Mouse (Mus musculus) MEL (cell line): ENCODE data around the gene Dnaja2. TPM values are rescaled to one million over a fixed set of nuclear protein-coding genes. Genes with fewer than 3 reads are reported as not detected.

Source experiments
- DNase-seq: peaks from one replicate; pipeline ENCODE4 v3.0.0; 2011; ENCODE audit warnings: low read depth, low spot score
- H3K27ac ChIP-seq: 2 replicates; pipeline ENCODE4 v1.5.1; 2012; ENCODE audit warnings: low read depth, mild to moderate bottlenecking, control low read depth, low read length, moderate library complexity; ENCODE audit not compliant: control insufficient read depth
- H3K27me3 ChIP-seq, 2 experiments: fragments of 150-350 bp in 1 of 2; sonication (generic) in 1 of 2; 2 replicates each; pipeline ENCODE4 v1.6.1; 2012; ENCODE audit warnings: low read length in 2 of 2, mild to moderate bottlenecking in 2 of 2, improper control_type of control experiment in 1 of 2, moderate library complexity in 1 of 2; ENCODE audit not compliant: insufficient read depth in 2 of 2, control insufficient read depth in 1 of 2
- H3K36me3 ChIP-seq, 2 experiments: 2 replicates each; pipeline ENCODE4 v1.6.1; 2012 to 2014; ENCODE audit warnings: low read length in 2 of 2, improper control_type of control experiment in 1 of 2, inconsistent platforms in 1 of 2, mild to moderate bottlenecking in 1 of 2; ENCODE audit not compliant: insufficient read depth in 2 of 2, control insufficient read depth in 1 of 2
- H3K4me1 ChIP-seq, 2 experiments: fragments of 150-350 bp in 1 of 2; sonication (generic) in 1 of 2; 2 replicates each; pipeline ENCODE4 v1.6.1; 2012; ENCODE audit warnings: low read length in 2 of 2, improper control_type of control experiment in 1 of 2, mild to moderate bottlenecking in 1 of 2; ENCODE audit not compliant: insufficient read depth in 2 of 2, control insufficient read depth in 1 of 2
- H3K4me3 ChIP-seq, 2 experiments: fragments of 150-350 bp in 1 of 2; sonication (generic) in 1 of 2; 2 replicates each; pipeline ENCODE4 v1.5.1; 2012; ENCODE audit warnings: low read depth in 2 of 2, low read length in 2 of 2, mild to moderate bottlenecking in 2 of 2, moderate library complexity in 2 of 2, control low read depth in 1 of 2, improper control_type of control experiment in 1 of 2; ENCODE audit not compliant: control insufficient read depth in 1 of 2, insufficient read depth in 1 of 2
- H3K79me2 ChIP-seq: 2 replicates; pipeline ENCODE4 v1.6.1; 2012; ENCODE audit warnings: mild to moderate bottlenecking, low read length, moderate library complexity; ENCODE audit not compliant: control insufficient read depth, poor library complexity, insufficient read depth
- H3K9ac ChIP-seq: 2 replicates; pipeline ENCODE4 v1.6.1; 2012; ENCODE audit warnings: low read depth, mild to moderate bottlenecking, control low read depth, low read length, moderate library complexity; ENCODE audit not compliant: control insufficient read depth, poor library complexity, severe bottlenecking
- H3K9me3 ChIP-seq: fragments of 150-350 bp; sonication (generic); replicated peaks from 2 replicates; pipeline ENCODE4 v1.6.1; 2012; ENCODE audit warnings: mild to moderate bottlenecking, low read length, improper control_type of control experiment, moderate library complexity; ENCODE audit not compliant: insufficient read depth
- BHLHE40 ChIP-seq: IDR thresholded peaks from 2 replicates; pipeline ENCODE4 v1.6.1; 2012; ENCODE audit warnings: low read depth, mild to moderate bottlenecking, inconsistent platforms, low read length, improper control_type of control experiment, borderline replicate concordance
- CHD1 ChIP-seq: IDR thresholded peaks from 2 replicates; pipeline ENCODE4 v1.6.1; 2012; ENCODE audit warnings: low read depth, mild to moderate bottlenecking, inconsistent platforms, low read length, improper control_type of control experiment
- CHD2 ChIP-seq: IDR thresholded peaks from 2 replicates; pipeline ENCODE4 v1.6.1; 2011; ENCODE audit warnings: low read length, improper control_type of control experiment
- CTCF ChIP-seq, 3 experiments: IDR thresholded peaks in 2 of 3; conservative IDR thresholded peaks in 1 of 3; 2 replicates each; pipeline ENCODE4 v1.5.1; 2011 to 2012; ENCODE audit warnings: low read length in 3 of 3, low read depth in 2 of 3, mild to moderate bottlenecking in 2 of 3, improper control_type of control experiment in 1 of 3, inconsistent platforms in 1 of 3, mixed read lengths in 1 of 3, moderate library complexity in 1 of 3; ENCODE audit not compliant: control insufficient read depth in 1 of 3, insufficient read depth in 1 of 3, poor library complexity in 1 of 3, severe bottlenecking in 1 of 3
- E2F4 ChIP-seq: IDR thresholded peaks from 2 replicates; pipeline ENCODE4 v1.6.1; 2011; ENCODE audit warnings: low read depth, low read length, improper control_type of control experiment, borderline replicate concordance
- EP300 ChIP-seq, 2 experiments: IDR thresholded peaks; 2 replicates each; pipeline ENCODE4 v1.6.1; 2011; ENCODE audit warnings: improper control_type of control experiment in 2 of 2, low read length in 2 of 2, low read depth in 1 of 2, mild to moderate bottlenecking in 1 of 2
- ETS1 ChIP-seq: IDR thresholded peaks from 2 replicates; pipeline ENCODE4 v1.6.1; 2012; ENCODE audit warnings: low read depth, mild to moderate bottlenecking, inconsistent platforms, low read length, improper control_type of control experiment, moderate library complexity
- GABPA ChIP-seq: IDR thresholded peaks from 2 replicates; pipeline ENCODE4 v1.6.1; 2012; ENCODE audit warnings: low read depth, mild to moderate bottlenecking, inconsistent platforms, low read length, improper control_type of control experiment, moderate library complexity
- GATA1 ChIP-seq: IDR thresholded peaks from 2 replicates; pipeline ENCODE4 v1.6.1; 2011; ENCODE audit warnings: low read depth, low read length, improper control_type of control experiment
- JUND ChIP-seq: IDR thresholded peaks from 2 replicates; pipeline ENCODE4 v1.6.1; 2011; ENCODE audit warnings: low read depth, mild to moderate bottlenecking, improper control_type of control experiment, low read length
- MAFK ChIP-seq: IDR thresholded peaks from 2 replicates; pipeline ENCODE4 v1.6.1; 2011; ENCODE audit warnings: low read depth, mild to moderate bottlenecking, low read length, improper control_type of control experiment, borderline replicate concordance
- MAZ ChIP-seq: IDR thresholded peaks from 2 replicates; pipeline ENCODE4 v1.6.1; 2012; ENCODE audit warnings: low read depth, mild to moderate bottlenecking, inconsistent platforms, low read length, improper control_type of control experiment
- MEF2A ChIP-seq: IDR thresholded peaks from 2 replicates; pipeline ENCODE4 v1.6.1; 2014; ENCODE audit warnings: low read depth, mild to moderate bottlenecking, inconsistent platforms, low read length, improper control_type of control experiment; ENCODE audit not compliant: poor library complexity, insufficient replicate concordance, severe bottlenecking; ENCODE audit errors: extremely low read depth
- MXI1 ChIP-seq: IDR thresholded peaks from 2 replicates; pipeline ENCODE4 v1.6.1; 2011; ENCODE audit warnings: mild to moderate bottlenecking, low read depth, low read length, improper control_type of control experiment
- NELFE ChIP-seq: IDR thresholded peaks from 2 replicates; pipeline ENCODE4 v1.6.1; 2011; ENCODE audit warnings: low read depth, low read length, improper control_type of control experiment
- POLR2AphosphoS5 ChIP-seq: IDR thresholded peaks from 2 replicates; pipeline ENCODE4 v1.6.1; 2012; ENCODE audit warnings: low read depth, borderline replicate concordance, mild to moderate bottlenecking, inconsistent platforms, low read length, moderate library complexity, mixed read lengths
- RAD21 ChIP-seq: IDR thresholded peaks from 2 replicates; pipeline ENCODE4 v1.6.1; 2011; ENCODE audit warnings: mild to moderate bottlenecking, low read depth, low read length, improper control_type of control experiment
- RCOR1 ChIP-seq: IDR thresholded peaks from 2 replicates; pipeline ENCODE4 v1.6.1; 2012; ENCODE audit warnings: low read depth, mild to moderate bottlenecking, inconsistent platforms, low read length, improper control_type of control experiment
- SIN3A ChIP-seq: IDR thresholded peaks from 2 replicates; pipeline ENCODE4 v1.6.1; 2012; ENCODE audit warnings: low read length, improper control_type of control experiment, inconsistent platforms
- TCF12 ChIP-seq: IDR thresholded peaks from 2 replicates; pipeline ENCODE4 v1.6.1; 2014; ENCODE audit warnings: low read depth, mild to moderate bottlenecking, inconsistent platforms, low read length, improper control_type of control experiment, moderate library complexity
- USF2 ChIP-seq, 2 experiments: IDR thresholded peaks; 2 replicates each; pipeline ENCODE4 v1.6.1; 2011 to 2012; ENCODE audit warnings: improper control_type of control experiment in 2 of 2, low read length in 2 of 2, borderline replicate concordance in 1 of 2, inconsistent platforms in 1 of 2, low read depth in 1 of 2, mild to moderate bottlenecking in 1 of 2; ENCODE audit not compliant: insufficient read depth in 1 of 2
- ZC3H11A ChIP-seq: IDR thresholded peaks from 2 replicates; pipeline ENCODE4 v1.6.1; 2012; ENCODE audit warnings: low read depth, mild to moderate bottlenecking, inconsistent platforms, low read length, improper control_type of control experiment
- ZMIZ1 ChIP-seq: IDR thresholded peaks from 2 replicates; pipeline ENCODE4 v1.6.1; 2012; ENCODE audit warnings: low read depth, mild to moderate bottlenecking, inconsistent platforms, low read length, improper control_type of control experiment, moderate library complexity
- ZNF384 ChIP-seq: IDR thresholded peaks from 2 replicates; pipeline ENCODE4 v1.6.1; 2012; ENCODE audit warnings: low read depth, mild to moderate bottlenecking, inconsistent platforms, low read length, improper control_type of control experiment
- polyA plus RNA-seq, 2 experiments: library from polyadenylated mRNA; stranded (reverse) in 1 of 2; unstranded in 1 of 2; fragments of >175 nt in 1 of 2; fragments of >200 nt in 1 of 2; gene quantifications; 2 replicates each; pipeline versions ENCODE4 v1.2.1 to v1.2.4; 2012; ENCODE audit warnings: low replicate concordance in 2 of 2, low read depth in 1 of 2; ENCODE audit not compliant: insufficient read length in 2 of 2, insufficient read depth in 1 of 2, missing spikeins in 1 of 2
- total RNA-seq: library from RNA; depleted of rRNA; stranded (reverse); fragments of 300-350 nt; gene quantifications from 2 replicates; pipeline ENCODE4 v1.2.3, GENCODE M21; 2012

The Dnaja2 gene
- total and polyA plus RNA-seq, 3 experiments: 189 to 307 TPM; not detected in 1

DNA sequence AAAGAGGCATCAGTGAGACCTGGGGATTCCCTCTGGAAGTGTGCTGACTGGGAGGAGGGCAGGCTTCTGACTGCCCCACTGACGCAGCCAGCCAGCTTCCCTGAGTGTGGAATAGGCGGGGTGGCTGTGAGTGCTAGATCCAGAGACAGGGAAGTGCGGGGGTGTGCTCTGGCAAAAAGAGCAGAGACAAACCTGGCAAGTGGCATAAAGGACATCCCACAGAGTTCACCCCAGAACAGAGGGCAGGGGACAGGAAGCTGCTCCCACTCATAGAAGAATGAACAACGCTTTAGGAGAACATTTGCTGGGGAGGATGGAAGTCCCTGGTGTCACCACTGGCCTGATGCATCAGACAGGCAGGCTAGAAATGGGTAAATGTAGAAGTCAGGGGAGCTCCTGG is 37.8 kb downstream of the Dnaja2 start:
- Histone ChIP-seq H3K36me3 (no peaks in the 10 kb centered on the region; a peak in 1 of 4 replicates), H3K9ac (no peak overlapping the region), H3K27me3 (no peaks in the 10 kb centered on the region), H3K79me2 (no peaks in the 10 kb centered on the region), H3K27ac (no peak overlapping the region), H3K9me3 (no peaks in the 10 kb centered on the region), H3K4me1 (no peaks in the 10 kb centered on the region), H3K4me3 (no peak overlapping the region)
- TF ChIP-seq POLR2AphosphoS5: no peak
- no peak for TF ChIP-seq ZNF384
- TF ChIP-seq MEF2A: no peak
- no peak for TF ChIP-seq CTCF (IDR thresholded peaks at IDR 0.05 in 2 of 3, conservative IDR thresholded peaks at IDR 0.05 in 1 of 3; ENCODE audit: control insufficient read depth in 1 of 3, insufficient read depth in 1 of 3, low read depth in 2 of 3, low read length in 3 of 3, poor library complexity in 1 of 3, severe bottlenecking in 1 of 3)
- TF ChIP-seq JUND: no peak
- no peak for TF ChIP-seq EP300 (IDR thresholded peaks at IDR 0.05; ENCODE audit: low read depth in 1 of 2, low read length in 2 of 2)
- no peak for TF ChIP-seq SIN3A
- TF ChIP-seq CHD1: no peak
- TF ChIP-seq MAFK: no peak
- TF ChIP-seq NELFE: no peak
- TF ChIP-seq MAZ: no peak
- TF ChIP-seq BHLHE40: no peak
- TF ChIP-seq GABPA: no peak
- TF ChIP-seq ZC3H11A: no peak
- no peak for DNase-seq

DNA sequence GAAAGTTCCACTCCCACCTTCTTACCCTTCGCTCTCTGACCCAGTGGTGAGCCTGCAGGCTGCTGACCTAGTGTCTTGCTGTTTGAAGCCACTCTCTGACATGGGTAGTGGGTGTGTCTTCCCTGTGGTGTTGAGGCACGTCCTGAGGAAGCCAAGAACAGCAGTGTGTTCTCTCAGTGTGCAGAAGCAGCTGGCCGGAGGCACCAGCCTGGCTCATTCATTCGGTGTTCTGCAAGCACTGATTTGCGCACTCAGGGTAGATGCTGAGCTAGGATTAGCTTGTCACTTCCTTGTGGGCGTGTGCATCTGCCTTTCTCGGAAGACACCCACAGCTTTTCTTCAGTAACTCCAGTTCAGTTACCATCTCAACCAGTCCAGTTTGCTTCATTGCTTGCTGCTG is 39.8 kb downstream of the Dnaja2 start:
- TF ChIP-seq MXI1 (no peak), MAFK (no peak), MEF2A (no peak), ETS1 (no peak), GATA1 (no peak), EP300 (IDR thresholded peaks at IDR 0.05; ENCODE audit: low read depth in 1 of 2, low read length in 2 of 2) (no peak), CHD2 (no peak), RAD21 (no peak), TCF12 (no peak), USF2 (IDR thresholded peaks at IDR 0.05; ENCODE audit: borderline replicate concordance in 1 of 2, insufficient read depth in 1 of 2, low read depth in 1 of 2, low read length in 2 of 2) (no peak), ZMIZ1 (no peak), E2F4 (no peak), RCOR1 (no peak)
- Histone ChIP-seq H3K79me2 (no peaks in the 10 kb centered on the region), H3K4me3 (no peak overlapping the region), H3K27me3 (no peaks in the 10 kb centered on the region), H3K4me1 (no peaks in the 10 kb centered on the region), H3K27ac (no peak overlapping the region), H3K9ac (no peak overlapping the region), H3K36me3 (peaks cover 0 to 2% of the 10 kb centered on the region in 2 experiments; a peak in 2 of 4 replicates), H3K9me3 (no peaks in the 10 kb centered on the region)
- DNase-seq: no peak
